Mouse (Mus musculus) c-Kit-positive CD71-positive TER-119-positive erythroid progenitor cells, embryonic 14.5 days (primary cell): ENCODE data around the gene Prkcg.

Experiments
- DNase-seq: peaks from one replicate; pipeline ENCODE4 v3.0.0-alpha.2; 2013; ENCODE audit warnings: low spot score

The Prkcg gene

DNA sequence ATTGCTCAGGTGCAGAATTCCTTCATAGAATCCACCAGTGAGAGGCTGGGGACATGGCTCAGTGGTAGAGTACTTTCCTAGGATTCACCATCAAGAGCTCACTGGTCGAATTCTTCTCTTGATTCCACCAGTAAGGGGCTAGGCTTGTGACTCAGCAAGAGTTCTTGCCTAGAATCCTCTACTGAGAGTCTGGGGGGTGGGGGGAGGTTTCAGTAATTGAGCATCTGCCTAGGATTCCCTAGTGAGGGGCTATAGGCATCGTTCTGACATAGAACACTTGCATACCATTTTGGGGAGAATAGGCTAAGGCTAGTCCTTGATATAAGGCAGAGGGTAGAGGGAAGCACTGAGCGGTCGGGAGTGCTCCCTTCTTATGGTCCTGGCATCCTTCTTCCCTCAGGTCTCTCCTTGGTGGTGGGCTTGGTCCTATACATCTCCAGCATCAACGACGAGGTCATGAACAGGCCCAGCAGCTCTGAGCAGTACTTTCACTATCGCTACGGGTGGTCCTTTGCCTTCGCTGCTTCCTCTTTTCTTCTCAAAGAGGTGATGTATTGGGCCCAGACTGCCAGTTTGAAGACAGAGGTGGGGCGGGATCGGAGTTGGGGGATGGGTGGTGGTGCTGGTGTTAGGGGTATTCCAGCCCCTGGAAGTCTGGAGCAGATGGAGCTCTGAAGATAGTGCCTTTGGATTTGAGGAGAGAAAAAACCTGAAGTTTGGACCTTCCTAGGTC lies 76.7 kb downstream of the Prkcg start:
- no peak for DNase-seq

DNA sequence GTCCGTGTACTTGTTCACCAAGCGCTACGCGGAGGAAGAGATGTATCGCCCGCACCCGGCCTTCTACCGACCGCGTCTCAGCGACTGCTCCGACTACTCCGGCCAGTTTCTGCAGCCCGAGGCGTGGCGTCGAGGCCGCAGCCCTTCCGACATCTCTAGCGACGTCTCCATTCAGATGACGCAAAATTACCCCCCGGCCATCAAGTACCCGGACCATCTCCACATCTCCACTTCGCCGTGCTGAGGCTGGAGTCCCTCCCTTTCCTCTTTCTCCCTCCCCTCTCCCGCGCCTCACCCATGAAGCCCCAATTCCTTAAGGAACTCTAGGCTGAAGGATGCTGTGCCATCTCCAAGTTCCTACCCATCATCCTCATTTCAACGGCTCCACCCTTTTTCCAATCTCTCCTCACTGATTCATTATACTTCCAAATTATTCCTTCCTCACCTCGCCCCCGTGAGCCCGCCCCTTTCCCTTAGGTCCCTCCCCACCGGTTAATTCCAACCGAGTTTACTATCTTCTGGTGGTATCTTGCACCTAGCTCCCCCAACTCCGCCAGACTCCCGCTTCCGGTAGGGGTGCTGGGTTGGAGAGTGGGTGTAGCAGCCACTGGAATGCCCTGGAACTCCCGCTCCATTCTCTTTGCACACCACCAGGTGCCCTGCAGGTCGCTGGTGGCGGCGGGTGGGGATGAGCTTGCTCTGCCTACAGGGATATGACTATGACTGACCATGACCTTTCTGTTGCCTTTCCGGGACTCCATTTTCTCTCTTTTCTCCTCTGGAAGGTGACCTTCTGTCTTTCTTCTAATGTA lies 77.9 kb downstream of the Prkcg start:
- no peak for DNase-seq

- DNase-seq = no peak
These were observed 78.6 kb downstream of the Prkcg start for GRCm38 (mm10) chr7:3367569-3367968.

DNA sequence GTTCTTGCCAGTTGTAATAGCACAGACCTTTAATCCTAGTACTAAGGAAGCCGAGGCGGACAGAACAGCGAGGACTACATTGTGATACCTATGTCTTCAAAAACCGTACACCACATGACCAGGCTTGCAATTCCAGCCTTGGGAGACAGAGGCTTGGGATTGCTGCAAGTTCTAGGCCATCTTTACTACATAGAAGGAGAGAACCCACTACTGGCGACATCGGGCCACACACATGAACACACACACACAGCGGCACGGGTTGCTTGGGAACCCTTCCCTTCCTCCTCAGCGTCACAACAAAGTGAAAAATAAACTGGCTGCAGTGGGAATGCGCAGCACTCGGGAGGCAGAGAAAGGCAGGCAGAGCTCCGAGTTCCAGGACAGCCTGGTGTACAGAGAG lies 79.3 kb downstream of the Prkcg start:
- no peak for DNase-seq

DNA sequence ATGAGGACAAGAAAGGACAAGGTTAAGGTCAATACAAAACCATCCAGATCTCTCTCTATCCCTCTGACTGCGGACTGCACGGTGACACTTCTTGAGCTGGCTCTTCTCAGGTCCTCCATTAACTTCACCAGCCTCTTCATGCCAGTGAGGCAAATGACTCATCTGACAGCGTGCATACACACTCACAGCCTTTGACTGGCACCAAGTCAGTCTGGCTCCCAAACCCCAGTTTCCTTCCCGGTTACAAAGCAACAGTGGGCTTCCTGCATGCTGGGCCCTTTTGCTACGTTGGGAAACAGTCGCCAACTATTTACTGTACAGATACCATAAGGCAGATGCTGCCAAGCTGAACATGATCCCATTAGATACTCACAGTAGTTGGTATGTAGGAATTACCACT lies 80.2 kb downstream of the Prkcg start:
- no peak for DNase-seq

DNA sequence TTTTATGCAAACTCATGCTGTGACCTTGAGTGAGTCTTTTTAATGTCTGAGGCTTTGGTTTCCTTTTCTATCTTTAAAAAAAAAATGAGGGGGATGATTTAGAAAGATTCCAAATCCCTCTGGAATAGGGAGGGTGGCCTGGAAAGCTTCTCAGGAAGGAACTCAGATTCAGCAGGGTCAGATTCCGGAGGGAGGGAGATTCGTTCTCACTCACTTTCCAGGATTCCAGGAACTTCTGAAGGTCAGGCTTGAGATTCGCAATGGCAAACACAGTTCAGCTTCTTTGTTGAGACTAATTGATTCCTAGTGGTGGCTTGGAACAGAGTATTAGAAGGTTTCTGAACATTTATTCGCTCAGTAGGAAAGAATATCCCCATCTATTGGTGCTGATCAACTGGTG lies 81.4 kb downstream of the Prkcg start:
- no peak for DNase-seq

DNA sequence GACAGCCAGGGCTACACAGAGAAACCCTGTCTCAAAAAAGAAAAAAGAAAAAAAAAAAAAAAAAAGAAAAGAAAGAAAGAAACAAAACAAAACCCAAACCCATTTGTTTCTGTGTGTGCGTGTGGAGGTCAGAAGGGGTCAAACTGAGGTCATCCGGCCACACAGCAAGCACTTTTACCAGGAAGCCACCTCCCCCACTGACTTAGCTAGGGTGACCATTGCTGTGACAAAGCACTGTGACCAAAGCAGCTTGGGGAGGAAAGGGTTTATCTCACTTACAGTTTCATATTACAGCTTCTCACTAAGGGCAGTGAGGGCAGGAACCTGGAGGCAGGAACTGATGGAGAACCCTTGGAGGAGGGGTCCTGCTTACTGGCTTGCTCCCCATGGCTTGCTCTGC lies 83.4 kb downstream of the Prkcg start:
- no peak for DNase-seq

GRCm38 (mm10) chr7:3373754-3374153 lies 84.8 kb downstream of the Prkcg start:
- DNase-seq = no peak

GRCm38 (mm10) chr7:3376831-3377230 lies 87.9 kb downstream of the Prkcg start:
- peak; percentile 4 for DNase-seq
